Mouse (Mus musculus): Measurements from ENCODE around the gene Abcc6.
A peak's percentile ranks its signal among the peaks of the same experiment; 100 is the strongest.
"Not testable (repeated sequence)": the region's sequence is repeated elsewhere in the genome, so short reads cannot be mapped to it uniquely, and the experiment has no call there.

Gene Abcc6

GRCm38 (mm10) chr7:46028681-46029080, 1.4 kb downstream of the Abcc6 start:
- DNase-seq (ENCODE audit: extremely low spot score) = no peak

DNA sequence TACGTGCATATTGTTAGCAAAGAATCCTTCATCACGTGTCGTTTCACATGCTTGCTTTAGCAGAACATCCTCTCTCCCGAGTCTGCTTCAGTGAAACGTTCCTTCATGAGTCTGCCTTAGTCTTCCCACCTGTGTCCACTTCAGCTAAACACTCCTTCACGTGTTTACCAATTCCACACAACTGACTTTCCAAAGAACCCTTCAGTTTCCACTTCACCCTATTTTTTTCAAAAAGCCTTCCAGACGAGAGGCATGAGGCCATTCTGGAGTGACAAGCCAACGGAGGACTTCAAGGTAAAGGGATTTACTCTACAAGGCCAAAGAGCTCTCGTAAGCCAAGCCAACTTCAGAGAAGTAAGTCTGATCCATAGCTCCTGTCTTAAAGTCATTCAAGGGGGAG, 4.7 kb downstream of the Abcc6 start:
- DNase-seq (ENCODE audit: extremely low spot score) = no peak

DNA sequence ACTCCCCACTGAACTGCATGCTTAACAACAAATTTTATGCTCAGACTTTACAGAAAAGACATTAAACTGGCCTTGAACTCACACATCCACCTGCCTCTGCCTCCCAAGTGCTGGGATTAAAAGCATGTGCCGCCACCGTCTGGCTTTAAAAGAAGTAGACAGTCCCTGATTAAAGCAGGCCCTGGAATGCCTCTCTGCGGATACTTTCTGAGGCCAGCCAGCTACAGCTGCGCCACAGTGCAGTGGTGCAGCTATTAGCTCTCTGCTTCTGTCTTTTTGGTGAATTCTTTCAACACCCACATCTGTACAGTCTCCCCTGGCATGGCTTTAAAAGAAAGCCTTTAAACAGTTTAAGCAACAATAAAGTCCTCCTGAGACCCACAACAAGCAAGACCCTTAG, 8.2 kb downstream of the Abcc6 start:
- DNase-seq (ENCODE audit: extremely low spot score) = no peak

- DNase-seq (ENCODE audit: extremely low spot score) = no peak
Measured at GRCm38 (mm10) chr7:46019594-46019993, 10.5 kb downstream of the Abcc6 start.

- peak; percentile 66 for DNase-seq (ENCODE audit: extremely low spot score)
Measured at GRCm38 (mm10) chr7:46013266-46014010, 16.7 kb downstream of the Abcc6 start.

- DNase-seq (ENCODE audit: extremely low spot score) = no peak
Measured at GRCm38 (mm10) chr7:46012121-46012520, 18.0 kb downstream of the Abcc6 start.

- DNase-seq (ENCODE audit: extremely low spot score) = peak; percentile 68
Measured at GRCm38 (mm10) chr7:46009578-46009977, 20.5 kb downstream of the Abcc6 start.

GRCm38 (mm10) chr7:46002748-46003147, 27.4 kb downstream of the Abcc6 start:
- DNase-seq (ENCODE audit: extremely low spot score) = no peak

- no peak for DNase-seq (ENCODE audit: extremely low spot score)
Measured at GRCm38 (mm10) chr7:46000577-46000976, 29.5 kb downstream of the Abcc6 start.

DNA sequence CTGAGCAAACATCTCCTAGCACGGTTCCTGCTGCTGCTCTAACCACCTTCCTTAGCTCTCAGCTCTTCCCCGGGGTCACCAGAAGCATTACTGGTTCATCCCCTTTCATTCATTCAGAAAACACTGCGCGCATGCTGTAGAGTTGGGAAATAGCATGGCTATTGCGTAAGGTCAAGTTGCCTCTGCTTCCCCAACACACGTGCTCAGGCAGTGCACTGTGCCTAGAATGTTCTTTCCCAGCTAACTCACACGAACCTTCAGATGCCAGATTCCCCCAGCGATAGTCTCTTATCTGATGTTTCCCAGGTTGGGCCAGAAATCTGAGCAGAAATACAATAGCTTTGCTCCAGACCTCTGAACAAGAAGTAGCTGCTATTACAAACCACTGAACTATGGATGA, 37.6 kb downstream of the Abcc6 start:
- no peak for DNase-seq (ENCODE audit: extremely low spot score)

DNA sequence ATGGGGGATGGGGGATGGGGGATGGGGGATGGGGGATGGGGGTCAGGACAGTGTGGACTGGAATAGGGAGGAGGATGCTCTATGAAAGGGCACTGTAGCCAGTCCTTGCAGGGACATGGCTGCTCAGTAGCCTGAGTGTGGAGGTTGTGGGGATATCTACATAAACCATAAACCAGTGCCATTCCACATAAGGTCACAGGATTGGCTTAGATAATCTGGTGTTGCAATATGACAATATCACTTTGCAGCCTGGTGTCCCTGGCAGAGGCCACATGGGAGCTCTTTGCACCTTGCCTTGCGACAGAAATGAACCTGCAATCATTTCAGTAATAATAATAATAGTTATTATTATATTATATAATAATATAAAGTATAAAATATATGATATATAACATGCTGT, 41.8 kb downstream of the Abcc6 start:
- DNase-seq (ENCODE audit: extremely low spot score) = no peak

DNA sequence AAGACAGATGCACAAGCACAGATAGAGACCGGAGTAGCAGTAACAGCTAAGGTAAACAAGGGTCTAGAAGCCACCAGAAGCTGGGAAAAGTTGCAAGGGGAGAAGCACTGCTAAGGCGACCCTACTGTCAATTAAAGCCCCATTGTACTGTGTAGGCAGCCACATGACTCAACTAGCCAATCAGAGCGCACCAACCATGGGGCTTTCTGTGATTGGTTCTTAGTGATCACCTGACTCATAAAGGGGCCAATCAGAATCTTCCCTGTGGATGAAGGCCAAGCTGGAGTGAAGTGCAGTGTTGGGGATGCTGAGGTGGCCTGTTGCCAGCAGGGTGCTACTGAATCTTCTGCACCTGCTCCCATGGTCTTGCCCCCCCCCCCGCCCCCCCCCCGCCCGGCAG, 43.2 kb downstream of the Abcc6 start:
- no peak for DNase-seq (ENCODE audit: extremely low spot score)

GRCm38 (mm10) chr7:45981612-45982011, 48.5 kb downstream of the Abcc6 start:
- DNase-seq (ENCODE audit: extremely low spot score) = no peak

DNA sequence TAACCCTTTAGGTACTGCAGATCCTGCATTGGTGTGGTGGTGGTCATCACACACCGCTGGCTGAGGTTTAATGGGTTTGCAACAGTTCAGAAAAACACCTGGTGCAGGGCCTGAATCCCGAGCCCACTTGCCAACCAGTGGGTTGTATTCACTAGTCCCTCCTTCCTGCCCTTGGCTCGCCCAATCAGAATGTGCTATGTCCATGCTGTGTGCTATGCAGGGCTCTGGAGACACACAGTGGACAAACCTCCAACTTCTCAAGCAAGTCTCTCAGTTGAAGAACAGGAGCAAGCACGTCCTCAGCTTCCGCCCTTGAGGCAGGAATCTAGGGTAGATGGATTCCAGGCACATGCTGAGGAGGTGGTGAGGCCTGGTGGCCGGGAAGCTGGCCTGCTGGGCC, 55.6 kb downstream of the Abcc6 start:
- DNase-seq (ENCODE audit: extremely low spot score) = no peak

DNA sequence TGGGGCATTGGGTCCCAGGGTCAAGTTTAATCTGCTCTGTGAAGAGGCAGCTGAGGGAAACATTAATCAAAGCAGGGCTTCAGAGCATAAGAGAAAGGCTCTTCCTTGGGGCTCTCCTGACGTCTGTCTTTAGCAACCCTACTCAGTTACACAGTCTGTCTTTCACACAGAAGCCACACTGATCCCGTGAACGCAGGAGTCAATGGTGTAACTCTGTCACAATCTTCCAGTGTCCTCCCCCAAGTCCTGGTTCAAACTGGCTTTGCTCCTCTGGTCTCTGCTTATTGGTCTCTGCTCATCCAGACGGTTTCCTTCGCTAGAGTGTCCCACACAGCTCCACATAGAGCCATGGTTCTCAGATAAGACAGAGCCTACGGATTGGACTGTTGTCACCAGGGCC, 56.0 kb downstream of the Abcc6 start:
- no peak for DNase-seq (ENCODE audit: extremely low spot score)

- DNase-seq (ENCODE audit: extremely low spot score) = no peak
Measured at GRCm38 (mm10) chr7:45973271-45973687, 56.8 kb downstream of the Abcc6 start.

GRCm38 (mm10) chr7:45971831-45972723, 58.0 kb downstream of the Abcc6 start:
- no peak for DNase-seq (ENCODE audit: extremely low spot score)

DNA sequence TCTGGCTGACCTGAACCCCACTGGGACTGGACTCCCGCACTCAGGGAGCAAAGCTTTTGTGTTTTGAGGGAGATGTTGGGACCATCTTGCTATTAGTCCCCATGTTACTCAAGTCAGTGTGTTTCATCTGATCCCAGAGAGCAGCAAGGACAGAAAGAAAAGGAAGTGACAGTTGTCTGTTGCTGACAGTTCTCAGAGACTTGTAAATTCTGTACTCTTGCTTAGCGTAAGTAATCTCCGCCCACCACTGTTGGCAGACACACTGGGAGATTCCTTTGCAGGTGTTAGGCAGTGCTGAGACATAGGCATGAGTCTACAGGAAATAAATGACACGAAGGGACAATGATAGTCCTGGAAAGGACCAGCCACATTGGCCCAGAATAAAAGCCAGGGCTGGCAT, 73.5 kb downstream of the Abcc6 start:
- no peak for DNase-seq (ENCODE audit: extremely low spot score)

GRCm38 (mm10) chr7:45949061-45949460, 81.0 kb downstream of the Abcc6 start:
- DNase-seq (ENCODE audit: extremely low spot score) = no peak

- DNase-seq (ENCODE audit: extremely low spot score) = not testable (repeated sequence)
Measured at GRCm38 (mm10) chr7:45943280-45943679, 86.8 kb downstream of the Abcc6 start.

DNA sequence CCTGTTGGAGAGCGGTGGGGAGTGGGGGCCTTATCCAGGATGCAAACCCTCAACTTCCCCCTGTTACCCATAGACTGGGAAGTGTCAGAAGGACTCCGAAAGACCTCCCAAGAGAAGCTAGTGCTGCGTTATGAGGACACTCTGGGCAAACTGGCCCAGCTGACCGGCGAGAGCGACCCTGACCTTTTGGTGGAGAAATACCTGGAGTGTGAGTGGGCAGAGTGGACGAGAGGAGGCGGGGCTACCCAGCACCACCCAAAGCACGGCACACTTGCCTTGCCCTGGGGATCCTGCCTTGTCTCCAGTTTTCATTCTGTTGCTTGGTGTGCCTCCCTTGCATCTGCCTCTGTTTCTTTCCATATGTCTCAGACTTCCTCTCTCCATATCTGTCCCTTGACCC, 88.1 kb downstream of the Abcc6 start:
- DNase-seq (ENCODE audit: extremely low spot score) = no peak

- DNase-seq (ENCODE audit: extremely low spot score) = no peak
Measured at GRCm38 (mm10) chr7:45939836-45940235, 90.3 kb downstream of the Abcc6 start.

DNA sequence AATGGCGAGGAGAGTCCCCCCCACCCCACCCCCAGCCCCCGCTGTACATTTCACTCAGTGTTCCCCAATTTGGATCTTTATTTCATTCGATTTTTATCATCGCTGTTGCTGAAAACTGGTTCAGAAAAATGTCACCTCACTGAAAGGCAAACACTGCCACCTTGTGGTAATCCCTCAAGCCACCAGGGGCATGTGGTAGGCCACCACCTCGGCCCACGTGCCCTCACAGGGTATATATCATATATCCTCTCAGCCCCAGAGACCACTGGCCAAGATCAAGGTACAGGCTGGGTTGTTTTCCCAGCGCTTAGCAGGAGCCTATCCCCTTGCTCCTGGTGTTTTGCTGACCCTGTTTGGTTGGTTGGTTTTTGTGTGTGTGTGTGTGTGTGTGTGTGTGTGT, 95.0 kb downstream of the Abcc6 start:
- DNase-seq (ENCODE audit: extremely low spot score) = peak; percentile 62

Data from embryo, embryonic 9.5 days (tissue).